Mouse (Mus musculus): ENCODE results near the gene AI661453.

GRCm38 (mm10) chr17:47446561-47446960 is 10.1 kb downstream of the AI661453 start:
- TF ChIP-seq POLR2A (IDR thresholded peaks at IDR 0.05; ENCODE audit: low read depth, low read length) (no peak), CTCF (IDR thresholded peaks at IDR 0.05; ENCODE audit: borderline replicate concordance, insufficient read depth, low read length) (no peak)

All from embryonic fibroblast, embryonic 13.5 days (primary cell).